27 mouse cellular contexts compared by ENCODE assay signal in the genomic region with DNA sequence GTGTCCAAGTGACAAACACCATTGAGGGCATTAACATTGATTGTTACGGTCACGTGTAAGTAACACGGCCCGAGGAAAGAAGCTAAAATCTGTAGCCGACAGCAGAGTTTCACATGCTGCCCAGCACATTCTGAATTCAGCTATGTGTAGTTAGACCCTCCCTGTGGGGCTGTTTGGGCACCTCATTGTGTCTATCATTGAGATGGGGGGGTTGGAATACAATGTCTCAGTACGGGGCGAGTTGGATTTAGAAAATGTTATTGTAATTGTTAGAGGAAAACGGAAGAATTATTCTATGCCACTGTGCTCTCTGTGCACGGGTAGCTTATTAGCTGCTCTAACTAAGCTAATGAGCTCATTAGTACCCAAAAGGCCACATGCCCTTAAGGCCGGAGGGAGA. TPM values are rescaled to one million over a fixed set of nuclear protein-coding genes. Genes with fewer than 3 reads are reported as not detected.
DNase-seq lines count a peak whose midpoint lies in the region; ATAC-seq and TF ChIP-seq lines count a peak whose summit lies in the region.
"Had no signal": no experiment of that assay in that cellular context is flagged by ENCODE, and none has a peak within 500 bp of the region (broad histone marks: within the 10 kb centered on the region; RNA-seq: fewer than 3 reads in every experiment).

No protein-coding gene starts in this region.

- TF ChIP-seq CTCF in brain, embryonic 14.5 days (IDR thresholded peaks at IDR 0.05; ENCODE audit: borderline replicate concordance, extremely low read depth, insufficient read depth, insufficient read length) = no peak

- no peak for TF ChIP-seq POLR2A in brain, embryonic 14.5 days (IDR thresholded peaks at IDR 0.05; ENCODE audit: borderline replicate concordance, extremely low read depth, insufficient read depth, insufficient read length, poor library complexity, severe bottlenecking)

- H3K4me3 ChIP-seq in forebrain, embryonic 14.5 days (ENCODE audit: low read depth, low read length) = no peak overlapping the region
- H3K4me3 ChIP-seq in forebrain, embryonic 16.5 days (replicated peaks; ENCODE audit: low read length) = no peak overlapping the region
- no peak overlapping the region for H3K4me3 ChIP-seq in midbrain, embryonic 14.5 days (replicated peaks; ENCODE audit: low read depth, low read length)
- no peak overlapping the region for H3K4me3 ChIP-seq in midbrain, embryonic 13.5 days (replicated peaks)
- H3K4me3 ChIP-seq: forebrain, embryonic 12.5 days; heart, embryonic 12.5 days; heart, embryonic 15.5 days; hindbrain, embryonic 10.5 days had no signal

- H3K27ac ChIP-seq in forebrain, embryonic 14.5 days (ENCODE audit: low read depth, low read length) = no peak overlapping the region
- H3K27ac ChIP-seq in forebrain, embryonic 16.5 days (ENCODE audit: low read length) = no peak overlapping the region
- no peak overlapping the region for H3K27ac ChIP-seq in midbrain, embryonic 14.5 days (replicated peaks; ENCODE audit: low read depth, low read length)
- no peak overlapping the region for H3K27ac ChIP-seq in midbrain, embryonic 13.5 days
- H3K27ac ChIP-seq: forebrain, embryonic 12.5 days; heart, embryonic 15.5 days; hindbrain, embryonic 10.5 days; hindbrain, postnatal 0 days had no signal

- no peaks in the 10 kb centered on the region for H3K27me3 ChIP-seq in forebrain, embryonic 14.5 days (replicated peaks; ENCODE audit: control insufficient read depth, insufficient read depth, low read length)
- 0 out of 2 replicates have a peak, but pooled peaks cover 3% of the 10 kb centered on the region for H3K27me3 ChIP-seq in forebrain, embryonic 16.5 days (replicated peaks; ENCODE audit: control insufficient read depth, insufficient read depth, low read length)
- H3K27me3 ChIP-seq in midbrain, embryonic 14.5 days (ENCODE audit: control insufficient read depth, insufficient read depth, low read length) = no peaks in the 10 kb centered on the region
- H3K27me3 ChIP-seq in midbrain, embryonic 13.5 days = no peaks in the 10 kb centered on the region
- H3K27me3 ChIP-seq: CH12.LX; heart, embryonic 12.5 days; heart, embryonic 15.5 days had no signal

- ATAC-seq in forebrain, embryonic 14.5 days = no peak
- no peak for ATAC-seq in forebrain, embryonic 16.5 days
- no peak for ATAC-seq in midbrain, embryonic 14.5 days (ENCODE audit: low FRiP score, low TSS enrichment)
- ATAC-seq in midbrain, embryonic 13.5 days = no peak
- ATAC-seq: forebrain, postnatal 0 days; hindbrain, postnatal 0 days; inflammation-experienced regulatory T-cells, adult 6 months; intestine, embryonic 16.5 days had no signal

- H3K36me3 ChIP-seq in forebrain, embryonic 14.5 days (ENCODE audit: control insufficient read depth, insufficient read depth, low read length) = no peaks in the 10 kb centered on the region
- no peaks in the 10 kb centered on the region for H3K36me3 ChIP-seq in forebrain, embryonic 16.5 days (ENCODE audit: control insufficient read depth, insufficient read depth)
- no peaks in the 10 kb centered on the region for H3K36me3 ChIP-seq in midbrain, embryonic 14.5 days (ENCODE audit: control insufficient read depth, insufficient read depth, low read length)
- H3K36me3 ChIP-seq in midbrain, embryonic 13.5 days = no peaks in the 10 kb centered on the region
- H3K36me3 ChIP-seq: forebrain, embryonic 12.5 days; heart, embryonic 15.5 days; hindbrain, embryonic 10.5 days had no signal

- H3K4me2 ChIP-seq in forebrain, embryonic 14.5 days (ENCODE audit: low read length) = no peak overlapping the region
- H3K4me2 ChIP-seq in forebrain, embryonic 16.5 days (ENCODE audit: low read length) = no peak overlapping the region
- no peak overlapping the region for H3K4me2 ChIP-seq in midbrain, embryonic 14.5 days (ENCODE audit: low read length)
- H3K4me2 ChIP-seq in midbrain, embryonic 13.5 days (replicated peaks) = no peak overlapping the region
- H3K4me2 ChIP-seq: forebrain, embryonic 12.5 days; heart, embryonic 12.5 days; heart, embryonic 15.5 days had no signal

- H3K9ac ChIP-seq in forebrain, embryonic 14.5 days (ENCODE audit: low read length) = no peak overlapping the region
- H3K9ac ChIP-seq in forebrain, embryonic 16.5 days (replicated peaks; ENCODE audit: low read depth, low read length) = no peak overlapping the region
- no peak overlapping the region for H3K9ac ChIP-seq in midbrain, embryonic 14.5 days (replicated peaks; ENCODE audit: low read length)
- no peak overlapping the region for H3K9ac ChIP-seq in midbrain, embryonic 13.5 days (replicated peaks)
- H3K9ac ChIP-seq: forebrain, embryonic 12.5 days; forebrain, postnatal 0 days; heart, embryonic 12.5 days; heart, embryonic 15.5 days had no signal

- H3K4me1 ChIP-seq in forebrain, embryonic 14.5 days (ENCODE audit: control insufficient read depth, insufficient read depth, low read length) = no peaks in the 10 kb centered on the region
- H3K4me1 ChIP-seq in forebrain, embryonic 16.5 days (replicated peaks; ENCODE audit: control insufficient read depth, insufficient read depth, low read length) = peaks cover 5% of the 10 kb centered on the region; the same call in 1 of the 2 replicates
- H3K4me1 ChIP-seq in midbrain, embryonic 14.5 days (ENCODE audit: control insufficient read depth, insufficient read depth, low read length) = no peaks in the 10 kb centered on the region
- H3K4me1 ChIP-seq in midbrain, embryonic 13.5 days (replicated peaks) = no peaks in the 10 kb centered on the region

- no peaks in the 10 kb centered on the region for H3K9me3 ChIP-seq in forebrain, embryonic 14.5 days (replicated peaks; ENCODE audit: control insufficient read depth, low read length)
- peaks cover 2% of the 10 kb centered on the region; the same call in 1 of the 2 replicates for H3K9me3 ChIP-seq in forebrain, embryonic 16.5 days (ENCODE audit: control insufficient read depth, low read length)
- H3K9me3 ChIP-seq in midbrain, embryonic 14.5 days (ENCODE audit: control insufficient read depth, low read length) = no peaks in the 10 kb centered on the region
- H3K9me3 ChIP-seq in midbrain, embryonic 13.5 days = no peaks in the 10 kb centered on the region
- H3K9me3 ChIP-seq: forebrain, embryonic 12.5 days; G1E; heart, embryonic 15.5 days had no signal

- peak; percentile 16 for DNase-seq in forebrain, embryonic 14.5 days (ENCODE audit: low spot score)
- peak; percentile 9 for DNase-seq in midbrain, embryonic 14.5 days
- DNase-seq in brain, embryonic 14.5 days (ENCODE audit: low read depth) = peak; percentile 46
- DNase-seq in retina, postnatal 1 day = peak; percentile 58
- DNase-seq in MN1 (ENCODE audit: low spot score) = no peak
- DNase-seq: adrenal gland, adult 2 months; adrenal gland, postnatal 14 days; B cell, adult 2 months; cerebellum, adult 11-12 months; cerebellum, adult 8-10 months; cerebellum, postnatal 14 days; forebrain, postnatal 0 days; gastrocnemius, postnatal 25 days; heart, adult 18-20 months; heart, postnatal 10 days; heart, postnatal 36 days had no signal

- 16% methylated on average over 10 of the region's 10 CpGs for WGBS in forebrain, embryonic 14.5 days
- WGBS in forebrain, embryonic 16.5 days = 21% methylated on average over 10 of the region's 10 CpGs
- WGBS in midbrain, embryonic 14.5 days = 65% methylated on average over 10 of the region's 10 CpGs
- 74% methylated on average over 10 of the region's 10 CpGs for WGBS in midbrain, embryonic 13.5 days

RNA-seq across cellular contexts. Expression of gene Susd1, which starts 37.5 kb away (rescaled TPM):
- 0.66 and 0.70 TPM in 2 replicates for polyA plus RNA-seq in forebrain, embryonic 14.5 days (2014; fragmentation: Nextera tagmentation; extraction: Ambion mirVana)
- polyA plus RNA-seq in forebrain, embryonic 16.5 days (2015; fragmentation: Nextera tagmentation; extraction: Ambion mirVana) = 0.84 and 1.8 TPM in 2 replicates
- 0.72 and 0.86 TPM in 2 replicates for polyA plus RNA-seq in midbrain, embryonic 14.5 days (2014; fragmentation: Nextera tagmentation; extraction: Ambion mirVana)
- polyA plus RNA-seq in midbrain, embryonic 13.5 days (2015; fragmentation: Nextera tagmentation; extraction: Ambion mirVana) = 1.1 and 1.4 TPM in 2 replicates
- 2.3 and 3.7 TPM in 2 replicates for polyA plus RNA-seq in brain, embryonic 14.5 days (2012; rRNA removed)
